Mouse (Mus musculus): ENCODE results near the gene Snx22. TPM values are rescaled to one million over a fixed set of nuclear protein-coding genes. Genes with fewer than 3 reads are reported as not detected.
A peak's percentile ranks its signal among the peaks of the same experiment; 100 is the strongest.

The Snx22 gene
- polyA plus RNA-seq, 1 experiment from 2014 or later = 1.5 TPM

DNA sequence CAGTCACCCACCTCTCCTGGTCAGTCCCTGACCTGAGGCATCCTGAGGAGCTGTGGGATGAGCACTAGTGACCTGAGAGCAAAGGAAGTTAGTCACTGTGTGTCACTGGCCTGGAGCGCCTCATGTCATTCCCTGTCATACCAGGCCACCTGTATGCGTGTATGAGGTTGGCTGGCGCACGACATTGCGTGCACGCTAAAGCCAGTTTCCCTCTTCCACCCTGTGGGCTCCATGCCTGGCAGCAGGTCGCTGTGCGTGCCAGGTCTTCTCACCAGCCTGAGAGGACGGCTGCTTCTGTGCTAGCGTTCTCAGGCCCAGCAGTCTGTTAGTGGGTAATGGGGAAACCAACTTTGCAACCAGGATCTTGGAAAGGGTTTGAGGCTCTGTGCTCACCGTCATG lies 5.2 kb downstream of the Snx22 start:
- H3K27ac ChIP-seq (ENCODE audit: low read depth, low read length) = no peak overlapping the region
- no peaks in the 10 kb centered on the region for H3K9me3 ChIP-seq (ENCODE audit: control insufficient read depth, low read length)
- H3K9ac ChIP-seq (ENCODE audit: low read depth, low read length) = no peak overlapping the region
- H3K4me3 ChIP-seq (ENCODE audit: low read length) = no peak overlapping the region
- peaks cover 16% of the 10 kb centered on the region for H3K4me1 ChIP-seq (ENCODE audit: control insufficient read depth, insufficient read depth, low read length)
- H3K4me2 ChIP-seq (replicated peaks; ENCODE audit: low read depth, low read length) = no peak overlapping the region
- peaks cover 22% of the 10 kb centered on the region for H3K27me3 ChIP-seq (ENCODE audit: control insufficient read depth, insufficient read depth, low read length)
- WGBS = 95% methylated on average over 11 of the region's 11 CpGs
- ATAC-seq (ENCODE audit: low FRiP score, low TSS enrichment) = no peak
- H3K36me3 ChIP-seq (ENCODE audit: control insufficient read depth, insufficient read depth, low read length) = peaks cover 51% of the 10 kb centered on the region

DNA sequence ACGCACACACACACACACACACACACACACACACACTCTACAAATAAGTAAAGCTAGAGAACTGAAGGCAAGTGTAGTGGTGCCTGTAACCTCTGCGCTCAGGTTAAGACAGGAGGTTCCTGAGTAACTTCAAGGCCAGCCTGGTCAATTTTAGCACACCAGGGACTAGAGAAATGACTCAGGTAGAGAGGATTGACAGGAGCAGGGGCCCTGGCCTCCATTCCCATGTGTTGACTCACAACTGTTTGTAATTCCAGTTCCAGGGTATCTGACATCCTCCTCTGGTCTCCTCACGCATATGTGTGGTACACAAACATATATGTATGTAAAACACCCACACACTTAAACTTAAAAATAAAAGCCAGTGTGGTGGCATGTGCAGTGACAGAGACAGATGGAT lies 6.1 kb downstream of the Snx22 start:
- ATAC-seq (ENCODE audit: low FRiP score, low TSS enrichment) = no peak
- 94% methylated on average over 3 of the region's 3 CpGs for WGBS
- peaks cover 51% of the 10 kb centered on the region for H3K36me3 ChIP-seq (ENCODE audit: control insufficient read depth, insufficient read depth, low read length)

DNA sequence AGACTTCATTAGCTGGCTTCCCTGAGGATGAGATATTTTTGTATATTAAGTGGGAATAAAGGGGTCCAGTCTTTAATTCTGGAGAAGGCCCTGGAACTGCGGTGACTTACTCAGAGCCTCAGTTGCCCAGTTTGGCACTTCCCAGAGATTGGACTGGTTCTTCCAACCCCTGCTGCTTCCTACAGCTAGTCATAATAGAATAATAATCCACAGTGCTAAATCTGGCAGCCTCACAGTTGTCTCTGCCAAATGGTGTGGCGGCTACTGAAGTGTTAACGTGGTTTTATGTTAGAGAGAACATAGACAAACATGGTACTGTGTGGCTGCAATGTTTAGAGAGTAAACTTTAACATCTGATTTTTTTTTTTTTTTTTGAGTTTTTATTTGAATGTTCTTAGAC lies 7.9 kb downstream of the Snx22 start:
- Histone ChIP-seq H3K27me3 (ENCODE audit: control insufficient read depth, insufficient read depth, low read length) (no peaks in the 10 kb centered on the region), H3K27ac (ENCODE audit: low read depth, low read length) (no peak overlapping the region), H3K9me3 (ENCODE audit: control insufficient read depth, low read length) (no peaks in the 10 kb centered on the region), H3K4me1 (ENCODE audit: control insufficient read depth, insufficient read depth, low read length) (peaks cover 15% of the 10 kb centered on the region), H3K9ac (ENCODE audit: low read depth, low read length) (peak overlapping the region; percentile 80), H3K4me2 (replicated peaks; ENCODE audit: low read depth, low read length) (peak overlapping the region; percentile 78), H3K36me3 (ENCODE audit: control insufficient read depth, insufficient read depth, low read length) (peaks cover 42% of the 10 kb centered on the region), H3K4me3 (ENCODE audit: low read length) (peak overlapping the region; percentile 69)
- no peak for ATAC-seq (ENCODE audit: low FRiP score, low TSS enrichment)
- WGBS = 64% methylated on average over 3 of the region's 3 CpGs

More for the DNA sequence above, 6.1 kb downstream of the Snx22 start:
- H3K4me3 ChIP-seq (ENCODE audit: low read length) = no peak overlapping the region
- H3K4me1 ChIP-seq (ENCODE audit: control insufficient read depth, insufficient read depth, low read length) = peaks cover 15% of the 10 kb centered on the region
- peaks cover 15% of the 10 kb centered on the region for H3K27me3 ChIP-seq (ENCODE audit: control insufficient read depth, insufficient read depth, low read length)
- H3K27ac ChIP-seq (ENCODE audit: low read depth, low read length) = no peak overlapping the region
- no peak overlapping the region for H3K9ac ChIP-seq (ENCODE audit: low read depth, low read length)
- H3K9me3 ChIP-seq (ENCODE audit: control insufficient read depth, low read length) = no peaks in the 10 kb centered on the region
- no peak overlapping the region for H3K4me2 ChIP-seq (replicated peaks; ENCODE audit: low read depth, low read length)

DNA sequence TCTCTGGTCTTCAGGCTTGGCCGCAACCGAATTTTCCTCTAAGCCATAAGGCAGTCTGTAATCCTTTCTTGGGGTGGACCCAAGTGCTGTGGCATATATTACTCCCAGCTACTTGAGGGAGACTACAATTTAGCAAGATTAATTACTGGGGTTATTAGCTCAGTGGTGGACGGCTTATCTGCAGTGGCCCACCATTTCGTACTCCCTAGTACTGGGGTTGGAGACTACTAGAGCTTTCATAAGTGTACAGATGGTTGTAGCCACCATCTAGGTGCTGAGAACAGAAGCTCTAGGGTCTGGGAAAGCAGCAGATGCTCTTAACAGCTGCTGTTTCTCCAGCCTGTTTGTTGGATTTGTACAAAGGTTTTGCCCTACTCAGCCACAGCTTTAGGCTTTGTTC lies 8.5 kb downstream of the Snx22 start:
- H3K9me3 ChIP-seq (ENCODE audit: control insufficient read depth, low read length) = no peaks in the 10 kb centered on the region
- H3K27me3 ChIP-seq (ENCODE audit: control insufficient read depth, insufficient read depth, low read length) = no peaks in the 10 kb centered on the region
- peak overlapping the region; percentile 69 for H3K4me3 ChIP-seq (ENCODE audit: low read length)
- peak overlapping the region; percentile 80 for H3K9ac ChIP-seq (ENCODE audit: low read depth, low read length)
- H3K4me2 ChIP-seq (replicated peaks; ENCODE audit: low read depth, low read length) = peak overlapping the region; percentile 78
- no peak overlapping the region for H3K27ac ChIP-seq (ENCODE audit: low read depth, low read length)
- H3K36me3 ChIP-seq (ENCODE audit: control insufficient read depth, insufficient read depth, low read length) = peaks cover 36% of the 10 kb centered on the region
- peaks cover 15% of the 10 kb centered on the region for H3K4me1 ChIP-seq (ENCODE audit: control insufficient read depth, insufficient read depth, low read length)
- ATAC-seq (ENCODE audit: low FRiP score, low TSS enrichment) = no peak
- 16% methylated on average over 4 of the region's 4 CpGs for WGBS

DNA sequence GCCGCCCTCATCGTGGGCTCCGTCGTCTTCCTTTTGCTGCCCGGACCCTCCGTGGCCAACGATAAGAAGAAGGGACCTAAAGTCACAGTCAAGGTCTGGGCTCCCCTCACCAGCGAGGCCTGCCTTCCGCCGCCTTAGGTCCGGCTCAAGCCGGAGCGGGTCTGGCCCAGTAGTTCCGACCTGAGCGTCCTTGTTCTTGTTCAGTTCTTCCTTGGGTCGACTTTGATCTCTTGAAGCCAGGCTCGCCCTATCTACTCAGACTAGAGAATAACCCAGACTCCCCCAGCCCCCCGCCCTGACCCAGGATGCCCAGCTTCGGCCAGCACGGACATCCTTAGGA lies 9.2 kb downstream of the Snx22 start:
- peak overlapping the region; percentile 80 for H3K9ac ChIP-seq (ENCODE audit: low read depth, low read length)
- WGBS = under 1% methylated on average over 20 of the region's 20 CpGs

DNA sequence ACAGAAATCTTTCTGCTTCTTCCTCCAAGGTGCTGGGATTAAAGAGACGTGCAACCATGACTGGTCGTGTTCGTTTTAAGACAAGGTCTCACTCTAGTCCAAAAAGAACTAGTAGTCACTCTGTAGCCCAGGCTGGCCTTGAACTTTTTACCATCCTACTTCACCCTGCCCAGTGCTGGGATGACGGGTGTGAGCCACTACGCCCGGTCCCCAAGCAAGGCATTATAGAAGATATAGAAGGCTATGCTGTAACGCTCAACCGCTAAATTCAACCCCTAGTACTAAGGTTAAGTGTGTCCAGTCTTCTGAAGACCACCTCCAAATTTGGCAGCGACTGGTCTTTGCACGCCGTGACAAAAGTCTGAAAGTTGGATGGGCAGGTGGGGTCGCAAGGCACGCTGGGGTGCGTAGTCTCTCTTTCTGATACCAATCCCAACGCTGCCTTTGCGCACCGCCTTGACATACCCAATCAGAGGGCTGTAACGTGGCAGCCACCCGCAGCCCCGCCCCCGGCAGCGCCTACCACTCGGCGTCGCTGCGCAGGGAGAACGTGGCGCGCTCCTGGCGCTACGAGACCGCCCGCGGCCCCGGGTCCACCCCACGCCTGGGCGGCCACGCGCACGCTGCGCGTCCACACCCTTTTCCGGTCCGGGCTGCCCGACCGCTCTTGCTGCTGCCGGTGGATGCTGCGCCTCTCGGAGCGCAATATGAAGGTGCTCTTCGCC lies 9.8 kb downstream of the Snx22 start, which contains the start of gene Ppib:
Gene Ppib, plus strand, starts transcription at position 640 of the 725 bp plus-strand sequence.
- H3K27me3 ChIP-seq (ENCODE audit: control insufficient read depth, insufficient read depth, low read length) = no peaks in the 10 kb centered on the region
- ATAC-seq (ENCODE audit: low FRiP score, low TSS enrichment) = peak; percentile 97
- peaks cover 15% of the 10 kb centered on the region for H3K4me1 ChIP-seq (ENCODE audit: control insufficient read depth, insufficient read depth, low read length)
- peak within 1 kb of the TSS; percentile 80 for H3K9ac ChIP-seq (ENCODE audit: low read depth, low read length)
- peak within 1 kb of the TSS; percentile 69 for H3K4me3 ChIP-seq (ENCODE audit: low read length)
- H3K27ac ChIP-seq (ENCODE audit: low read depth, low read length) = no peak within 1 kb of the TSS
- peaks cover 26% of the 10 kb centered on the region for H3K36me3 ChIP-seq (ENCODE audit: control insufficient read depth, insufficient read depth, low read length)
- 1% methylated on average over 51 of the region's 51 CpGs for WGBS
- peak within 1 kb of the TSS; percentile 78 for H3K4me2 ChIP-seq (replicated peaks; ENCODE audit: low read depth, low read length)
- H3K9me3 ChIP-seq (ENCODE audit: control insufficient read depth, low read length) = no peaks in the 10 kb centered on the region

More for the DNA sequence above, 9.2 kb downstream of the Snx22 start:
- peaks cover 29% of the 10 kb centered on the region for H3K36me3 ChIP-seq (ENCODE audit: control insufficient read depth, insufficient read depth, low read length)
- H3K4me1 ChIP-seq (ENCODE audit: control insufficient read depth, insufficient read depth, low read length) = peaks cover 15% of the 10 kb centered on the region
- no peaks in the 10 kb centered on the region for H3K27me3 ChIP-seq (ENCODE audit: control insufficient read depth, insufficient read depth, low read length)
- H3K4me3 ChIP-seq (ENCODE audit: low read length) = peak overlapping the region; percentile 69
- H3K4me2 ChIP-seq (replicated peaks; ENCODE audit: low read depth, low read length) = peak overlapping the region; percentile 78
- no peaks in the 10 kb centered on the region for H3K9me3 ChIP-seq (ENCODE audit: control insufficient read depth, low read length)
- ATAC-seq (ENCODE audit: low FRiP score, low TSS enrichment) = peak; percentile 70
- H3K27ac ChIP-seq (ENCODE audit: low read depth, low read length) = no peak overlapping the region

DNA sequence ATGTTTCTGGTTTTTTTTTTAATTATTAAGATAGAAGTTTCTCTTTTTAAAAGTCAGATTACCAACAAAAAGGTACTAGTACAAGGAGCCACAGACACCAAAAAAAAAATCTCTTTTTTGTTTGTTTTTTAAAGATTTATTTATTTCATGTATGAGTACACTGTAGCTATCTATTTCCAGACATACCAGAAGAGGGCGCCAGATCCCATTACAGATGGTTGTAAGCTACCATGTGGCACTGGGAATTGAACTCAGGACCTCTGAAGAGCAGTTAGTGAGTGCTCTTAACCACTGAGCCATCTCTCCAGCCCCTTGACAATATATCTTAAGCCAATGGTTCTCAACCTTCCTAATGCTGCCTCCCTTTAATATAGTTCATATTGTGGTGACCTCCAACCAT lies 15.9 kb downstream of the Snx22 start:
- Histone ChIP-seq H3K27me3 (ENCODE audit: control insufficient read depth, insufficient read depth, low read length) (no peaks in the 10 kb centered on the region), H3K36me3 (ENCODE audit: control insufficient read depth, insufficient read depth, low read length) (no peaks in the 10 kb centered on the region), H3K9me3 (ENCODE audit: control insufficient read depth, low read length) (no peaks in the 10 kb centered on the region), H3K4me3 (ENCODE audit: low read length) (no peak overlapping the region), H3K27ac (ENCODE audit: low read depth, low read length) (no peak overlapping the region), H3K9ac (ENCODE audit: low read depth, low read length) (no peak overlapping the region), H3K4me1 (ENCODE audit: control insufficient read depth, insufficient read depth, low read length) (peaks cover 8% of the 10 kb centered on the region), H3K4me2 (replicated peaks; ENCODE audit: low read depth, low read length) (no peak overlapping the region)
- ATAC-seq (ENCODE audit: low FRiP score, low TSS enrichment) = no peak
- 30% methylated on average over 1 of the region's 1 CpGs for WGBS

DNA sequence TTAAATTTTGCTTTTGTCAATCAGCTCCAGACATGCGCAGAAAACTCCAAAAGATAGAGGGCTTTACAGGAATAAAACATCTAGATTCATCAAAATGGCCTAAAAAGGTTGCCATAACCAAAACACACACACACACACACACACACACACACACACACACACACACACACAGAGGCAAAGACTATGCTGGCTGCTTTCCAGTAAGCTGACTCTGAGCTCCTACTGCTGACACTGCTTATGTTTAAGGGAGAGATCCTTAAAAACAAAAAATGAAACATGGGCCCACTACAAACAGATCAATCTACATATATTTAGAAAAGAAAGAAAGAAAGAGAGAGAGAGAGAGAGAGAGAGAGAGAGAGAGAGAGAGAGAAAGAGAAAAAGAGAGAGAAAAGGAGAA lies 16.8 kb downstream of the Snx22 start:
- WGBS = 97% methylated on average over 1 of the region's 1 CpGs
- no peak overlapping the region for H3K4me2 ChIP-seq (replicated peaks; ENCODE audit: low read depth, low read length)

DNA sequence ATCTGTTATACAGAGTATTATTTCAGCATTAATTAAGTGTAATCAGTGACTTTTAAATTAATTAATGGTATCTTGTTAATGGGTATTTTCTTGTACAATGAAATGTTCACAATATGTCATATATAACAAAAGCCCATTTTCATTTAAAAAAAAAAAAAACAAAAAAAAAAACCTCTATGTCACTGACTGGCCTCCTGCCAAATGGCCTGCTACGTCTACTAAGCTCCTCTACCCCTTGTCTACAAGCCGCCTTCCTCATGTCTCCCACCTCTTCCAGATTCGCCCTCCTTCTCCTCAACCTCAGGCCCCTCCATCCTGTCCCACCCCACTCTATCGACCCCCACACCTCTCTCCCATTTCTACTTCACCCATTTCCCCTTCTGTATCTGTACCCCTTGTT lies 18.0 kb downstream of the Snx22 start:
- no peaks in the 10 kb centered on the region for H3K9me3 ChIP-seq (ENCODE audit: control insufficient read depth, low read length)
- H3K4me2 ChIP-seq (replicated peaks; ENCODE audit: low read depth, low read length) = no peak overlapping the region
- no peaks in the 10 kb centered on the region for H3K36me3 ChIP-seq (ENCODE audit: control insufficient read depth, insufficient read depth, low read length)
- H3K27ac ChIP-seq (ENCODE audit: low read depth, low read length) = no peak overlapping the region
- no peak overlapping the region for H3K9ac ChIP-seq (ENCODE audit: low read depth, low read length)
- H3K27me3 ChIP-seq (ENCODE audit: control insufficient read depth, insufficient read depth, low read length) = no peaks in the 10 kb centered on the region
- 77% methylated on average over 4 of the region's 4 CpGs for WGBS
- H3K4me1 ChIP-seq (ENCODE audit: control insufficient read depth, insufficient read depth, low read length) = peaks cover 8% of the 10 kb centered on the region
- H3K4me3 ChIP-seq (ENCODE audit: low read length) = no peak overlapping the region
- no peak for ATAC-seq (ENCODE audit: low FRiP score, low TSS enrichment)

More for the DNA sequence above, 16.8 kb downstream of the Snx22 start:
- Histone ChIP-seq H3K27me3 (ENCODE audit: control insufficient read depth, insufficient read depth, low read length) (no peaks in the 10 kb centered on the region), H3K4me3 (ENCODE audit: low read length) (no peak overlapping the region), H3K27ac (ENCODE audit: low read depth, low read length) (no peak overlapping the region), H3K36me3 (ENCODE audit: control insufficient read depth, insufficient read depth, low read length) (no peaks in the 10 kb centered on the region), H3K4me1 (ENCODE audit: control insufficient read depth, insufficient read depth, low read length) (peaks cover 8% of the 10 kb centered on the region), H3K9ac (ENCODE audit: low read depth, low read length) (no peak overlapping the region), H3K9me3 (ENCODE audit: control insufficient read depth, low read length) (no peaks in the 10 kb centered on the region)
- no peak for ATAC-seq (ENCODE audit: low FRiP score, low TSS enrichment)
